Mouse (Mus musculus) ovary, postnatal 14 days (tissue): ENCODE measurements around the gene Ttc16.

Experiments
- DNase-seq: peaks from one replicate; pipeline ENCODE4 v3.0.0; 2022; ENCODE audit warnings: low spot score

The Ttc16 gene

DNA sequence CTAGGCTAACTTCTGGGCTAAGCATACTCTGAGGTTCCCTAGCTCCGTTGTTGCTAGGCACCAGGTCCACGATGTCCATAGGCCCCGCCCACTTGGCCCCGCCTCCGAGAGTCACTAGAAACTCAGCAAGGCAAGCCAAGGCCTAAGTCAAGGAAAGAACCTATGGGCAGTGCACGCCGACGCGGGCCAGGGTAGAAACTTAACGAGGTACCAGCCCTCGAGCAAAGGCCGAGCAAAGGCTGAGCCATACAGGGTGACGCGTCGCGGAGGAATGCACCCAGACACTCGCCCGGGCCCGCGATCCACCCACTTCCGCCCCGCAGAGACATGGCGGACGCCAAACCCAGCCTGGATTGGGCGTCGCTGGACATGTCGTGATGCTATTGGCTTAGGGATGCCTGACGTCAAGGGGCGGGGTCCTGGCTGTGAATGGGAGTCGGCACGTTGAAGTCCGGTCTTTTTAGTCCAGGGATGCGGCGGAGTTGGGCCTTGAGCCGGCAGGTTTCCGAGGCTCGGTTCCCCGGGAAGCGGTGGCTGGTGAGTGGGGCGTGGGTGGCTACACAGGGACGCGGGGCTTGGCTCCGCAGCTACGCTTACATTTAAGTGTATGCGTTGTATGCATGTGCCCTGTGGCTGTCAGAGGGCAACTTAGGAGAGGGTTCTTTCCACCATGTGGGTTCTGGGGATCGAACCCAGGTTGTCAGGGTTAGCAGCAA, at the start of gene Ttc16, which contains the start of gene Ptrh1:
Gene Ttc16 (minus strand): TSS at position 275 of the 716 bp plus-strand sequence.
Gene Ptrh1 (plus strand): TSS at position 428 of the 716 bp plus-strand sequence.
- DNase-seq, result peak; percentile 95

DNA sequence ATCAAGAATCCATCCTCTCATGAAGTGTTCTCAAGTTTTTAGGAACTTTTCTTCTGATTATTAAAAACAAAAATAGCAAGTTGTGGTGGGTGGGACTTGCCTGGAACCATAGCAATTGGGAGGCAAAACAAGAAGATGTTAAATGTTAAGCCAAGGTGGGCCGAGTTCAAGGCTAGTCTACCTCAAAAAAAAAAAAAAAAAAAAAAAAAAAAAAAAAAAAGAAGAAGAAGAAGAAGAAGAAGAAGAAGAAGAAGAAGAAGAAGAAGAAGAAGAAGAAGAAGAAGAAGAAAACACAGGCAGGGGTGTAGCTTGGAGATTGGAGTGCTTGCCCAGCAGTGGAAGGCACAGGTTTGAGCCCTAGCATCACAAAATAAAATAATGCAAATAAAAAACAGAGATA, 49.3 kb upstream of the Ttc16 start:
- no peak for DNase-seq

DNA sequence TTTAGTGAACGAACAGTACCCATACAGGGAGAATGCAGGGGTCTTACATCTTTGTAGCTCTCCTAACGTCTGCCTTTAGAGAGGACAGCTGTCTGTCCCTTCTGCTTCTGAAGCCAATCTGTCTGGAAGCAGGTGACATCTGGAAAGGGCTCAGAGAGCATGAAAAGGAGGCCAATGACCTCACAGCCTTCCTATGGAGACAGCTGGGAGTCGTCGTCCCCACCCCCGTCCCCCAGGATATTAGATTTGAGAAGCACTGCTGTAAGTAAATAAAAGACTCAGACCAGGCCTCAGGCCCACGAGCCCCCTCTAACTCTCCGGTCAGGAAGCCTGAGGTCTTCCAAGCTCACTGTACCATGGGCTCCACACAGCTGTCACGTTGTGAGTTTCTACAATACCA, 48.7 kb upstream of the Ttc16 start:
- no peak for DNase-seq

DNA sequence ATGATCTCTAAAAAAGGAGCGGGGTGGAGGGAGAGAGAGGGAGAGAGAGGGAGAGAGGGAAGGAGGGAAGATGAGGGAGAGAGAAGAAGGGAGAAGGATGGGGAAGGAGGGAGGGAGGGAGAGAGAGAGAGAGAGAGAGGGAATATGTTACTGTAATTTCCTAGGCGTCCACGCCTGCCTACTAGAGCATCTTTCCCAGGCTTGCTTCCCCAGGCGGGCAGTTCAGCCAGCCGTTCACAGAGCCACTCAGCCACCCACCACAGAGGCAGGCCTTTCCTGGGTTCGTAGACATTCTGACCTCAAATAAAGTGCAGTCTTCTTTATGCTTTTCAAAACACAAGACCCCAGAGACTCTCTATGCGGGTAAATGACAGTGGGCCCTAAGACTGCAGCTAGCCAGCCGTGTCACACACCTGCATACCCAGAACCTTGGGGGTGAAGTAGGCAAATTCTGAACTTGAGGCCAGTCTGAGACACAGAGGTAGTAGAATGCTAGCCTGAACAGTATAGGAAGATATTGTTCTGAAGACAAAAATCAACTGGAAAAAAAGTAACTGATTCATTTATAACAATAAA, 48.2 kb upstream of the Ttc16 start:
- DNase-seq, result no peak

DNA sequence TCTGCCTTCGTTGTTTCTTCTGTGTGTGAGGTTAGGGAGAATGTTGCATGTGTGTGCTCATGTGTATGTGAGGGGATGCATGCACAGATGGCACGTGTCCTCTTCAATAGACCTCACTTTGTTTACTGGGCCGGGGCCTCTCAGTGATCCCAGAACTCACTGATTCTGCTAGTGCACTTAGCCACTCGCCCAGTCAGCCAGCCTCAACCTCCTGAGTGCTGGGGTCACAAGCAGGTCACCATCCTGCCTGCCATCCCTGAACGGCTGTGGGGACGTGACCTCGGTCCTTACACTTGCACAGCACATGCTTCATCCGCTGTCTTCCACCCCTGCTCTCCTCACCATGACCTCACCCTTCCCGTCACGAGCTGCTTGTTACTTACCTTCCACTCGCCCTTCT, 47.7 kb upstream of the Ttc16 start:
- no peak for DNase-seq

DNA sequence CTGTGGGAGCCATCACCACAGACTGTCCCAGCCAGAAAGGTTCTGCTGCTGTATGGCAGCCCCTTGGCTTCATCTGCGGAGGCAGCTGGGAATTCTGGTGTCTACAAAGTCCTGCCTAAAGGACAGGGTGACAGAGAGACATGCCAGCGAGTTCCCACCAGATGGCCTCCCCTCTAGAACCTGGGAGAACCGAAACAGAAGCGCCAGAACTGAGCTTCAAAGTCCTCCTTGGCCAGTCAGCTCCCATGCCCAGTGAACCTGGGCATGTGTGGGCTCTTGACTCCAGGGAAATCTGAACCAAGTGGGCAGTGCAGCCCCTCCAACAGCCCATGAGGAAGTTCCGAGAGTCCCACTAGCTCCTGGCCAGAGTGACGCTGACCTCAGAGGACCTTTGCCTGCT, 47.2 kb upstream of the Ttc16 start:
- DNase-seq, result no peak

DNA sequence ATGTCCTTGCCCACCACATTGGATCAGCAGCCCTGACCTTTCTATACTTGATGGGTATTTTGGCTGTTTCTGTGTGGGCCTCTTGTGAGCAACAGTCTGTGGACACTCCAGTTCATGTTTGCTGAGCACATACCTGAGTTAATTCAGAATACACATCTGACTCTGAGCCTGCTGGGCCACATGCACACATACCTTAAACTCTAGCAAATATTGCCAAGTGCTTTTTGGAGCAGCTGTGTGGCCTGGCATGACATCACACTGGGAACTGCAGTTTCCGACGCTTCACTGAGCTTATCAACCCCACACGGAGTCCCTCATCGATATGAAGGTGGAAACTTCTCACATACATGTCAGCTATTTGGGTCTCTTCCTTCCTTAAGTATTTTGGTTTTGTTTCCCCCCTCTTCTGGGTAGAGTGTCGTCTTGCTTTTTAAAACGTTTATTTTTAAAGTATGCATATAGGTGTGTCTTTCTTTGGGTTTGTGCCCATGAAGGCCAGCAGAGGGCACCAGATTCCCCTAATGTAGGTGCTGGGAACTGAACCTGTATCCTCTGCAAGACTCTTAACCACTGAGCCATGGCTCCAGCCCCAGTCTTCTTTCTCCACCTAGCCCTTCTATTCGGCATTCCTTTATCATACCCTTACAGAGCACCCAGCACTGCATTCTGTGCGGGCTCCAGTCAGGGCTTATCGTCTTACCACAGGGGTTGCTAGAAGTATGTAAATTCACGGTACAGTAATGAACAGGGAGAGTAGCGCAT, 45.8 kb upstream of the Ttc16 start:
- peak; percentile 10 for DNase-seq

DNA sequence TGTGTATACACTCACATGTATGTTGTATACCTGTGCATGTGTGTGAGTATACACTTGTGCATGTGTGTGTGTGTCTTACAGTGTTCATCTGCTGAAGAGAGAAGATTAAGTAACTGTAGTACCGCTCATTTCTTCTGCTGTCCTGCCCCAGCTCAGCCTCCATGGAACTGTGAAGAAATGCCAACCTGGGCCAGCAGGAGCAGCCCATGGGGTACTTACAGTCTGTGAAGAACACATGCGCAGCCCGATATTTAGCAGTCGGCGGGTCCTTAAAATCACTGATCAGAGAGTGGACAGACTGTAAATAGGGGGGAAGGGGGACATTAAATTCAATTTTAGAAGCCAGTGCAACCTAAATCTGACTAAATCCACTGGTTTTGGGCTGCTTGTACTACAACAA, 42.8 kb upstream of the Ttc16 start:
- no peak for DNase-seq

DNA sequence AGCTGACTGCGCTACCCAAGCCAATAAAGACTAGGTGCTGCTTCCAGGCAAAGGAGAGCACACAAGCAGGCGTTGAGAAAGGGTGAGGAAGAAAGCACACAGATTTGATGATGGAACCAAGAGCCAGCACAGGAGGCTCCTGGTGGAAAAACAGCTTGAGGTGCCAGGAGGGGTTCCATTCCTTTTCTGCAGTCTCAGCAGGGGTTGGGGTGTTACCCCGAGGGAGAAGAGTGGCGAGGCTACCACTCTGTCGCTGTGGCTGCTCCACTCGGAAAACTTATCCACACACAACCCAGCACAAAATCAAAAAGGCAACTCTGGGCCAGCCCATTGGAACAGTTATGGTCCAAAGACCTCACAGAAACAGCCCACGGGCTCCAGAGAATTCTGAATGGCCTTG, 42.2 kb upstream of the Ttc16 start:
- no peak for DNase-seq

DNA sequence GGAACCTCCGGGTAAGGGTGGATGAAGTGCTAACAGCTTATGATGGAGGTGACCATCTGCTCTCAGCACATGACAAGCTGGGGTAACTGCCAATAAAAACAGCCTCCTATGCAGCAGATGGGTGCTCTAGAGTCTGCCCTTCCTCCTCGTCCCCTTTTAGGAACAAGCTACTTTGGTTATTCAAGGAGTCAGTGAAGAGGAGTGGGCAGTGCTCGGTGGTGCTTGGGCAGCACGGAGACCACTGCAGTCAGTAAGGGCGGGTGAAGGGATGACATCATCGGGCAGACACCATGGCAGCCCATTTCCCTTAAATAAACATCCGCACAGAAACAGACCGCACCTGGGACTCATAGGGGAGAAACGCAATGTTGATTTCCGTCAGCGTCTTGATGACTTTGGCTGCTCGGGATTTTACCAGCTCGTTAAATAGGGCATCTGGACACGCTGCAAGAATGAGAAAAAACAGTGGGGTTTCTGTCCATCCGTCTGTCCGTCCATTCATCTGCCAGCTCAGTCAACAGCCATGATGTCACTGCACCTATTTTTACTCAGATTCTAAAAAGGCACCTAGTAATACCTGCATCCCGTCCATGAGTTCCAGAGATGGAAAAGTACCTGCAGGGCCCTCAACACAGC, 41.6 kb upstream of the Ttc16 start:
- DNase-seq, result no peak

DNA sequence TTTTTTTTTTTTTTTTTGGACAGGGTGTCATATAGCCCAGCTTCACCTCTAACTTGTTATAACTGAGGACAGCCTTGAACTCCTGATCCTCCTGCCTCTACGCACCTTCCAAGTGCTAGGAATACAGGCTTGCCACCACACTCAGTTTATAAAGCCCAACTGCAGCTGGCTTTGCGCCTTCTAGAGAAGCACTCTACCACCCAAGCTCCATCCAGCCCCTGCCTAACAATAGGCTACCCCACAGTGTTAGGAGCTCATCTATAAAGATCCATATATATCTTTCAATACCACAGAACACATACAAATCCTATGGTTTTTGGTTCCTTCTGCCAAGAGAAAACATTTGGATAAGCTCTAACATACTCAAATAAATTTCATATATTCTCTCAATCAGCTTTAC, 41.1 kb upstream of the Ttc16 start:
- DNase-seq, result no peak

DNA sequence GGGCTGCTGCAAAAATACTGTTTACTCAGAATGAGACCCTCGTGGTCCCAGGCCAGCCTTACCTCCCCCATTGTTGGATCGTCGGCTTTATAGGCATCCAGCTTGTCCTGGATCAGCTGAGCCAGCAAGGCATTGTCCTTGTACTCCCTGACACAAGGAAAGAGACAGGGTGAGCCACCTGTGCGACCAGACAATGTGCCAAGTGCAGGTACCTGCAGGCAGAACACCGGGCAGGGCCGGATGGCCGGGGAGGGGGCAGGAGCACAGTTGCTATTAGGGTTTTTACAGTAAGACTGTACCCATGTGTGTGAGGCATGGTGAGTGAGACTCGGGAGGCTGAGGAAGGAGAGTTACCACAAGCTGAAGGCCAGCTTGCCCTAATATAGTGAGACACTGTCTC, 36.5 kb upstream of the Ttc16 start:
- no peak for DNase-seq

DNA sequence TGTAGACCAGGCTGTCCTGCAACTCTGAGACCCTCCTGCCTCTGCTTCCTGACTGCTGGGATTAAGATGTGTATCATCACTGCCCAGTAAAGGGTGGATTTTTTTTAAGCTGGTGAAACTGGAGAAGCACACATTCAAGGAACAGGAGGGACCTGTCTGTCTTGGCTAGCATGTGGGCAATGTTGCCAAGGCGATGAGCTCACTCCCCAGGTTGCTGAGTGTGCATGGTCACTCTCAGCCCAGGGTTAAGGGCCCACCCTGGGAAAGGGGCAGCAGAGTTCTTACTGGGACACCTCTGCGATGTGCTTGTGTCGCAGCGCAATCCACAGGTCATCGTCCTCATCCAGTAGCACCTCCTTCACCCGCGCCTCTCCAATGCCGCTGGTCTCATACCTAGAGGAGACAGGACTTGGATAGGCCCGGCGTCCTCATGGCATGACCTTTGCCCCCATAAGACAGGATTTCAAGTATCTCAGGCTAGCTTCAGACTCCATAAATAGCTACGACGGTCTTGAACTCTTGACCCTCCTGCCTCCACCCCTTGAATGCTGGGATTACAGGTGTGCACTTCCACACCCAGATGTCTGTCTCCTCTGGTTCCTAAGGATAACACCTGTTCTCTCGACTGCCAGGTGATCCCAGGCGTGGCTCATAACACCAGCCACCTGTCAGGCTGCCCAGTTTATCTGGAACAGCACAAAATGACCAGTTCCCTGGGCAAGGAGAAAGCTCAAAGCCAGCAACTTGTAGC, 33.6 kb upstream of the Ttc16 start:
- DNase-seq, result no peak

DNA sequence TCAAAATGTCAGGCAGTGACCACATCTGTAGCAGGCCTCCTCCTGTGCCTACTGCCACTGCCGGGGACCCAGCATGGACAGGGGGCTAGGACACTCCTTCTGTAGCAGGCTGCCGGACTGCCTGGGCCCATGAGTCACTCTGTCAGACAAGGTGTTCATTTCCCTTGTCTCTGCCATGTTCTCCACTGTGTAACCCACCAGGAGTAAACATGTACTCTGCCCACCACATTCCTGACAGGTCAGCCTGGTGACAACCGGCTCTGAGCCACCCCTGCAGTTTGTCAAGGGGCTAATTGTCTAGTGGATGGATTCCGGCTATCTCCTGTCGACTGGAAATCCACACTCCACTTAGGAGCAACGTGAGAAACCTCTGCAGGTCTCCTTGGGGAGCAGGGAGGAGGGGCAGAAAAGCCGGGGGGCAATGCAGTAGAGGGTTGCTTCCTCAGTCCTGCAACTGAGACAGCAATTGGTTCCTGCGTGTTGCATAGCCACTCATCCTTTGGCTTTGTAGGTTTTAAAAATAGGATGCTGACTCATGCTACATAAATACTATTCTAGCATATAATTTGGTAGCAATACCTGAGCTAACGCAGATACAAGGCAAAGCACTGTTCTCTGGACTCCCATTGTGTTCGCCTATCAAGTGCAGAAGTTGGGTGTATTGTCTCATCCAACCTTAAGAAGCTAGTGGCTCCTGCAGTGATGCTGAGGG, 23.0 kb upstream of the Ttc16 start:
- no peak for DNase-seq

DNA sequence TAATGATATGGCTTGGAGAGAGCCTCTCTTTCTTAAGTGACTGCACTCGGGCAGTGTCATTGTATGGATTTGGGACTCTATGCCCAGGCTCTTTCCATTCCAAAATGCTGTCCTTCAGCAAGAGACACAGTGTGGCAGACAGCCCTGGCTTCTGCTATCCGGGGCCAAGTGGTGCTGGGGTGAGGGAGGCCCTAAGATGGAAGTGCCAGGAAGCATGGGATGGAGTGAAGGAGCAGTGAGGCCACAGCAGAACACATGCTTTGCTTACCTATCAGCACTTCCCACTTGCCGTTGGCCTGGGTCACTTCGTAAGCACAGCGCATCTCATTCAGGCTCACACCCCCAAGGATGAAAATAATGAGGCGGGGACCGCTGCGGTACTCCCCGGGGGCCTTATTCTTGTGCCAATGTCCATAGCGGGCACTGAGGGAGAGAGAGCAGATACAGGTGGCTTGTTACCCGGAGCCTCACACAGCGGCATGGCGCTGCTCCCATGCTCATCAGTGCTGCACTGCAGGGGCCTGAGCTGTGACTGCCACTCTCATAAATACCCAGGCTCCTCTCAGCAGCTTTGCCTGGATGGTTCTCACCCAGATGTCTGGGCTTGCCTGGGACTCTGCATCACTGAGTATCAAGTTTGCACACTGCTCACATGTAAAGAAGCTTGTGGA, 20.4 kb upstream of the Ttc16 start:
- no peak for DNase-seq

DNA sequence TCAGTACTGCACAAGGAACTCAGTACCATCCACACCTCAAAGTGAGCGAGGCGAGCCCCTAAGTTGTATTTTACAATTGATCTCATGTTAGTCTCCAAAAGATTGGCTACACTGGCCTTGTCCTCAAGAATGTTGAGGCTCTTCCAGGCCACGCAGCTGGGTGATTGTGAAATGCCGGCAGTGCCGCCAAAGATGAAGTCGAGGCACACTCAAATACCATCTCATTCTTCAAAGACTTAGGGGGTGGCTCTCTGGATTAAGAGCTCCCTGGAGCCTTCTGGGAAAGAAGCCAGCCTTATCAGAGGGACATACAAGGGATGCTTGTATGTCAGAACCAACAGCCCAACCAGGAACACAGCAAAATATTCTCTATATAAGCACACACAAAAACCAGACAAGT, 15.9 kb upstream of the Ttc16 start:
- DNase-seq, result peak; percentile 25

DNA sequence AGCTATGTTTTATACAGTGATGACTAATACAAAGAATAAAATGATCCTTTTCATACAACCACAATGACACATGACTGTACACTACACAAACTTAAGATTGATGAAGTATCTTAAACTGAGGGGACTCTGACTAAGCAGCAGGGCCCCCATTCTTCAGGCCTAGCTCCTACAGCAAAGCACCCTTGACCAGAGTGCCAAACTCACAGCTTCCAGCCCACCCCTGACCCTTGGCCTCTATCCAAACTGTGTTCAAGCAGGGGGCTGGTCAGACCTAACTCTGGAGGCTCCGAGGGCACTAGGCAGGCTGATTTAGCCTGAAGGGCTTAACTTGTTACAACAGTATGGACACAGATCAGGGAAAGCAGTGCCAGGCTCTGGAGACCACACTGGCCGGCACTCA, 13.1 kb upstream of the Ttc16 start:
- no peak for DNase-seq

DNA sequence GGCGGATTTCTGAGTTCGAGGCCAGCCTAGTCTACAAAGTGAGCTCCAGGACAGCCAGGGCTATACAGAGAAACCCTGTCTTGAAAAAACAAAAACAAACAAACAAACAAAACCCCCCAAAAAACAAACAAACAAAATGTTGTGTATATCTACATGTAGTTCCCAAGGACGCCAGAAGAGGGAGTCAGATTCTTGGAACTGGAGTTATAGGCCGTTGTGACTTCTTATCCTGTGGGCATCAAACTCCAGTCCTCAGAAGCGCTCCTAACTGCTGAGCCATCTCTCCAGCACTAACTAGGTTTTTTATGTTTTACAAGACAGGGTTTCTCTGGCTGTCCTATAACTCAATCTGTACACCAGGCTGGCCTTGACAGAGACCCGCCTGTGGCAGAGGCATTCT, 11.7 kb upstream of the Ttc16 start:
- no peak for DNase-seq

DNA sequence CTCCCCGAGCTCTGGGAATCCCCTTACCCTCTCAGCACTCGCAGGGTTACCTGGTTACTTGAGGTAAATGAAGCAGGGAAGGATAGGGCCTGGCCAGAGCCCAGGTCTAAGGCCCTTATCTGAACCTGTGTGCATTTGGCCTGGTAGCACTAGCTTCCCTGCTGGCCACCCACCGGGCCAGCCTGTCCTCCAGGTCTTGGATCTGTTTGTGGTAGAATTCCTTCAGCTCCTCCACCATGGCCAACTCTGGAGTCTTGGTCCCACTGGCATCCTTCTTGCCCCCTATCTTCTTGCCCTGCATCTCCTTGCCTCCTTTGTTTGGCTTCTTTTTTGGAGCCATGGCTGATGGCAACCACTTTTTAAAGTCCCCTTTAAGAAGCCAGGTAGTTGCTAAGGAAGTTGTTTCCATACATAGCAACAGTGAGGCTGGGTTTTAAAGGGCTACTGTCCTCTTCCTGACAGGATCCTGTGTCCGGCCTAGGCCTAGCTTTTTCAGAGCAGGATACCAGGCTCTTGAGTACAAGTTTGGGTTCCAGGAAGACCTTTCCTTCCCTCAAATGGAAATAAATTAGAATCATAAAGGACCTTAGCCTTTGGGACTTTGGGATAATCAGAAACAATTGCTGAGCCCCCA, 8.7 kb upstream of the Ttc16 start, which contains the start of gene Cfap157:
Gene Cfap157 (minus strand): TSS at position 381 of the 634 bp plus-strand sequence.
- no peak for DNase-seq

DNA sequence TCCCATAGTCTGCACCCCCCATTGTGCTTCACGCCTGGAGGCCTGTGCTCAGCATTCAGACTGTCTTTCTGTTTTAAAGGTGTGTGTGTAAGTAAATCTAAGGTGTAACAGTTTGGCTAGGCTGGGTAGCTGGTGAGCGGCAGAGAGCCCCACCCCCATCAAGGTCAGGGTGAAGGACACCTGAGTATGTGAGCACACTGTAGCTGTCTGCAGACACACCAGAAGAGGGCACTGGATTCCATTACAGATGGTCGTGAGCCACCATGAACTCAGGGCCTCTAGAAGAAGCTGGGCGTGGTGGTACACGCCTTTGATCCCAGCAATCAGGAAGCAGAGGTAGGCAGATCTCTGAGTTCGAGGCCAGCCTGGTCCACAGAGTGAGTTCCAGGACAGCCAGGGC, 6.3 kb upstream of the Ttc16 start:
- DNase-seq, result no peak
